Mouse (Mus musculus) ovary, postnatal 36 days (tissue): ENCODE measurements around the gene Pdx1.

Source experiments
- DNase-seq: peaks from one replicate; pipeline ENCODE4 v3.0.0; 2022; ENCODE audit warnings: low spot score, mixed read lengths

The Pdx1 gene

GRCm38 (mm10) chr5:147269926-147270672, at the start of gene Pdx1:
Gene Pdx1 (plus strand): TSS chr5:147269959.
- DNase-seq, result no peak

- DNase-seq, result peak; percentile 84
Measured at GRCm38 (mm10) chr5:147227354-147228112, 42.2 kb upstream of the Pdx1 start.

GRCm38 (mm10) chr5:147235406-147236309, 34.1 kb upstream of the Pdx1 start:
- DNase-seq, result no peak

- no peak for DNase-seq
Measured at GRCm38 (mm10) chr5:147243908-147244307, 25.9 kb upstream of the Pdx1 start.

GRCm38 (mm10) chr5:147260189-147260588, 9.6 kb upstream of the Pdx1 start:
- no peak for DNase-seq

- DNase-seq, result no peak
Measured at GRCm38 (mm10) chr5:147260778-147261177, 9.0 kb upstream of the Pdx1 start.

GRCm38 (mm10) chr5:147261899-147262541, 7.7 kb upstream of the Pdx1 start:
- DNase-seq, result no peak

GRCm38 (mm10) chr5:147263945-147264344, 5.8 kb upstream of the Pdx1 start:
- DNase-seq, result no peak

- no peak for DNase-seq
Measured at GRCm38 (mm10) chr5:147267434-147267833, 2.3 kb upstream of the Pdx1 start.

GRCm38 (mm10) chr5:147268728-147269127, 1.0 kb upstream of the Pdx1 start:
- DNase-seq, result no peak

GRCm38 (mm10) chr5:147269371-147269770, 388 bp upstream of the Pdx1 start:
- no peak for DNase-seq

GRCm38 (mm10) chr5:147270673-147271655, 1.2 kb downstream of the Pdx1 start:
- DNase-seq, result no peak

GRCm38 (mm10) chr5:147272046-147272807, 2.5 kb downstream of the Pdx1 start:
- no peak for DNase-seq

GRCm38 (mm10) chr5:147272808-147273345, 3.1 kb downstream of the Pdx1 start:
- no peak for DNase-seq

- no peak for DNase-seq
Measured at GRCm38 (mm10) chr5:147274174-147275141, 4.7 kb downstream of the Pdx1 start.

- no peak for DNase-seq
Measured at GRCm38 (mm10) chr5:147275761-147276160, 6.0 kb downstream of the Pdx1 start.

- no peak for DNase-seq
Measured at GRCm38 (mm10) chr5:147276701-147277546, 7.2 kb downstream of the Pdx1 start.
